8 mouse cellular contexts compared by ENCODE assay signal in the genomic region with DNA sequence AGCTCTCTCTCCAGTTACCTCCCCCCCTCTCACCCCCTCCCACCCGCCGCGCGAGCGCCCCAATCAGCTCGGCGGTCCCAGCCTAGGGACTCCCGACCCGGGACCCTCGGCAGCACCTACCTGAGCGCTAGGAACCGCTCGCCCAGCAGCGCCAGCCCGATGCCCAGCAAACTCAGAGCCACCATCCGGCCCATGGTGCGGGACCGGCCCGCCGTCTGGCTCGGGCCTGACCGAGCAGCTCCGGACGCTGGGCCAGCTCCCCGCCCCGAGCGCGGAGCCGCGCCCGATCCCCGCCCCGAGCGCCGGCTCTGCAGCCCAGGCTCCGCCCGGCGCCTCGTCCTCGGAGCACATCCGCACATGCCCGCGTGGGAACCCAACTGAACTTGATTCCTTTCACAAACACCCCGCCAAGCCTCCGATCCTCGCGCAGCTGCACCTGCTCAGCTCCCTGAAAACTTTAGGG. TPM values are rescaled to one million over a fixed set of nuclear protein-coding genes. Genes with fewer than 3 reads are reported as not detected.
DNase-seq lines count a peak whose midpoint lies in the region; ATAC-seq and TF ChIP-seq lines count a peak whose summit lies in the region.

A gene (minus strand): TSS at position 364 of the 463 bp plus-strand sequence.

- peak within 1 kb of the TSS; percentile 83 for H3K9ac ChIP-seq in forebrain, embryonic 12.5 days
- H3K9ac ChIP-seq in heart, postnatal 0 days (replicated peaks; ENCODE audit: low read depth, low read length): peak within 1 kb of the TSS; percentile 72
- peak within 1 kb of the TSS; percentile 55 for H3K9ac ChIP-seq in neural tube, embryonic 15.5 days (replicated peaks)

- WGBS in bone marrow, adult 2 months: under 1% methylated on average over 47 of the region's 47 CpGs
- under 1% methylated on average over 47 of the region's 47 CpGs for WGBS in forebrain, embryonic 12.5 days
- under 1% methylated on average over 35 of the region's 47 CpGs for WGBS in heart, postnatal 0 days
- under 1% methylated on average over 34 of the region's 47 CpGs for WGBS in lung, adult 2 months
- 0% methylated on average over 40 of the region's 47 CpGs for WGBS in neural tube, embryonic 15.5 days

- peak within 1 kb of the TSS; percentile 80 for H3K4me3 ChIP-seq in bone marrow, adult 2 months (replicated peaks; ENCODE audit: control insufficient read depth, low read depth, low read length)
- peak within 1 kb of the TSS; percentile 64 for H3K4me3 ChIP-seq in forebrain, embryonic 12.5 days (replicated peaks)
- peak within 1 kb of the TSS; percentile 62 for H3K4me3 ChIP-seq in heart, postnatal 0 days (ENCODE audit: low read depth, low read length)
- H3K4me3 ChIP-seq in lung, adult 2 months (replicated peaks; ENCODE audit: extremely low read depth, low read depth, low read length): peak within 1 kb of the TSS; percentile 83
- peak within 1 kb of the TSS; percentile 57 for H3K4me3 ChIP-seq in neural tube, embryonic 15.5 days (replicated peaks)

- H3K9me3 ChIP-seq in forebrain, embryonic 12.5 days: no peaks in the 10 kb centered on the region
- no peaks in the 10 kb centered on the region for H3K9me3 ChIP-seq in heart, postnatal 0 days (replicated peaks; ENCODE audit: control insufficient read depth, low read length)
- no peaks in the 10 kb centered on the region for H3K9me3 ChIP-seq in neural tube, embryonic 15.5 days (replicated peaks)

- H3K27me3 ChIP-seq in forebrain, embryonic 12.5 days: 0 out of 2 replicates have a peak, but pooled peaks cover 3% of the 10 kb centered on the region
- H3K27me3 ChIP-seq in heart, postnatal 0 days (ENCODE audit: control insufficient read depth, insufficient read depth, low read length): no peaks in the 10 kb centered on the region
- H3K27me3 ChIP-seq in neural tube, embryonic 15.5 days (replicated peaks): peaks cover 6% of the 10 kb centered on the region; the same call in 1 of the 2 replicates

- peak within 1 kb of the TSS; percentile 80 for H3K4me2 ChIP-seq in forebrain, embryonic 12.5 days
- peak within 1 kb of the TSS; percentile 67 for H3K4me2 ChIP-seq in heart, postnatal 0 days (ENCODE audit: low read depth, low read length)
- H3K4me2 ChIP-seq in neural tube, embryonic 15.5 days: peak within 1 kb of the TSS; percentile 96

- TF ChIP-seq POLR2A in bone marrow, adult 2 months (IDR thresholded peaks at IDR 0.05; ENCODE audit: borderline replicate concordance, control insufficient read depth, low read depth, low read length): peak; percentile 95
- TF ChIP-seq POLR2A in lung, adult 2 months (IDR thresholded peaks at IDR 0.05; ENCODE audit: borderline replicate concordance, extremely low read depth, low read depth, low read length): peak; percentile 87

- no peak for TF ChIP-seq CTCF in bone marrow, adult 2 months (IDR thresholded peaks at IDR 0.05; ENCODE audit: control insufficient read depth, insufficient read depth, low read length)
- TF ChIP-seq CTCF in heart, postnatal 0 days (IDR thresholded peaks at IDR 0.05; ENCODE audit: low read depth): no peak
- TF ChIP-seq CTCF in lung, adult 2 months (IDR thresholded peaks at IDR 0.05; ENCODE audit: insufficient read depth, low read length): no peak

- DNase-seq in heart, postnatal 0 days (ENCODE audit: low spot score): peak; percentile 74
- DNase-seq in kidney, postnatal 36 days: peak; percentile 81 to 89
- peak; percentile 83 for DNase-seq in lung, adult 2 months
- peak; percentile 88 for DNase-seq in thymus, postnatal 0 days (ENCODE audit: low spot score)

- TF ChIP-seq EP300 in heart, postnatal 0 days (IDR thresholded peaks at IDR 0.05; ENCODE audit: low read depth): no peak

- H3K4me1 ChIP-seq in bone marrow, adult 2 months (ENCODE audit: control insufficient read depth, insufficient read depth, low read length): peaks cover 3% of the 10 kb centered on the region; the same call in 1 of the 2 replicates
- H3K4me1 ChIP-seq in forebrain, embryonic 12.5 days: peaks cover 14% of the 10 kb centered on the region
- no peaks in the 10 kb centered on the region for H3K4me1 ChIP-seq in heart, postnatal 0 days (ENCODE audit: control insufficient read depth, insufficient read depth)
- peaks cover 9% of the 10 kb centered on the region; the same call in 1 of the 2 replicates for H3K4me1 ChIP-seq in lung, adult 2 months (ENCODE audit: control insufficient read depth, insufficient read depth, low read length)
- peaks cover 14% of the 10 kb centered on the region for H3K4me1 ChIP-seq in neural tube, embryonic 15.5 days

- H3K27ac ChIP-seq in bone marrow, adult 2 months (ENCODE audit: control insufficient read depth, insufficient read depth, low read depth, low read length, poor library complexity): peak within 1 kb of the TSS; percentile 99
- H3K27ac ChIP-seq in forebrain, embryonic 12.5 days: peak within 1 kb of the TSS; percentile 93
- H3K27ac ChIP-seq in heart, postnatal 0 days (ENCODE audit: low read depth): peak within 1 kb of the TSS; percentile 89
- peak within 1 kb of the TSS; percentile 74 for H3K27ac ChIP-seq in neural tube, embryonic 15.5 days (replicated peaks)

- ATAC-seq in CD4-positive, CD25-positive, alpha-beta regulatory T cell, adult 4 months: peak; percentile 62
- ATAC-seq in forebrain, embryonic 12.5 days (ENCODE audit: low FRiP score): peak; percentile 94
- ATAC-seq in heart, postnatal 0 days (ENCODE audit: insufficient read depth, low read depth): peak; percentile 95
- ATAC-seq in neural tube, embryonic 15.5 days (ENCODE audit: low FRiP score): peak; percentile 85

- no peaks in the 10 kb centered on the region for H3K36me3 ChIP-seq in forebrain, embryonic 12.5 days (replicated peaks)
- peaks cover 5% of the 10 kb centered on the region; the same call in 1 of the 2 replicates for H3K36me3 ChIP-seq in heart, postnatal 0 days (replicated peaks; ENCODE audit: control insufficient read depth, insufficient read depth, low read length)
- H3K36me3 ChIP-seq in neural tube, embryonic 15.5 days: no peaks in the 10 kb centered on the region

RNA-seq across cellular contexts. Expression of the gene that starts here (rescaled TPM):
- polyA plus RNA-seq in CD4-positive, CD25-positive, alpha-beta regulatory T cell, adult 4 months (2017; shearing (Covaris generic)): 10 to 100 TPM; 48.6 to 50.8 TPM
- polyA plus RNA-seq in bone marrow, adult 2 months (2011; ENCODE audit: insufficient read depth, insufficient read length, low replicate concordance, missing spikeins): 25.4 and 38.7 TPM in 2 replicates
- polyA plus RNA-seq in forebrain, embryonic 12.5 days (2016; fragmentation: Nextera tagmentation; extraction: Ambion mirVana): 33.8 and 36.9 TPM in 2 replicates
- total RNA-seq in heart, postnatal 0 days (2014; rRNA removed; ENCODE audit: low replicate concordance): 29.1 and 29.7 TPM in 2 replicates
- polyA plus RNA-seq in heart, postnatal 0 days (2015; fragmentation: Nextera tagmentation; extraction: Ambion mirVana): 51.4 and 56.8 TPM in 2 replicates
- polyA plus RNA-seq in lung, adult 2 months (2012; rRNA removed): 26.4 and 38.2 TPM in 2 replicates
- 32.3 and 39.8 TPM in 2 replicates for polyA plus RNA-seq in neural tube, embryonic 15.5 days (2015; fragmentation: Nextera tagmentation; extraction: Ambion mirVana)
- 26.6 and 36.8 TPM in 2 replicates for polyA plus RNA-seq in thymus, postnatal 0 days (2015; fragmentation: Nextera tagmentation; extraction: Ambion mirVana)

Comparison
In these comparisons a context has a peak if more than half of its experiments do, and no peak if none do; other contexts are left out.
1. Peak in every context shown above with its lines: DNase-seq, ATAC-seq, H3K4me3 ChIP-seq and H3K27ac ChIP-seq.